Mouse (Mus musculus): ENCODE data around the gene Schip1.

The Schip1 gene

GRCm38 (mm10) chr3:68514717-68515116 lies 450.1 kb downstream of the Schip1 start:
- DNase-seq: no peak

DNA sequence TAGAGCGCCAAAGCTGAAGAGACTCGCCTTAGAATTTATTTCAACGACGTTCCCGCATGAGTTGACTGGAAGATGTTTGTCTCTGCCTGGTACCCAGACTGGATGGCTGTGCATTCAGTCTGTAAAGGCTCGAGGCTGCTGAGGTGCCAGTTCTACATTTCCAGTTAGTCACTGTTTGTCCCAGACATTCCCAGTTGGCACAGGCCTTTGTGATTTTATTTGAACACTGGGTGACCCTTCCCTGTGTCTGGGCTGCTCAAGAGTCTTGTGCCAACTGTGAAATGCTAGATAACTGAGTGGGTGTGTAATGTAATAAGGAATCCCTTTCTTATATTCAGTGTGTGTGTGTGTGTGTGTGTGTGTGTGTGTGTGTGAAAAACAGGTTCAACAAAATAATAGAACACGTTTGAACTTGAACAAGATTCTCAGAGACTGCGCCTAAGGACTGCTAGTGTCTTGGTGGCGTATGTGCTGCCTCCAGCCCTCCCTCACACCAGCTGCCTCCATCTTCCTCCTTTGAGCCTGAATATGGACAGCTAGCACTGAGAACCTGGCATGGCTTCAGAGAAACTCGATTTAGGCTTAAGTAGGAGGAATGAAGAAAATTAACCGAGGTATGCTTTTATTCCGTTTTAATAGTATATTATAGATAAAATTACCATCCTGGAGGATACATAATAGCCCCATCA lies 451.9 kb downstream of the Schip1 start:
- DNase-seq: no peak

DNA sequence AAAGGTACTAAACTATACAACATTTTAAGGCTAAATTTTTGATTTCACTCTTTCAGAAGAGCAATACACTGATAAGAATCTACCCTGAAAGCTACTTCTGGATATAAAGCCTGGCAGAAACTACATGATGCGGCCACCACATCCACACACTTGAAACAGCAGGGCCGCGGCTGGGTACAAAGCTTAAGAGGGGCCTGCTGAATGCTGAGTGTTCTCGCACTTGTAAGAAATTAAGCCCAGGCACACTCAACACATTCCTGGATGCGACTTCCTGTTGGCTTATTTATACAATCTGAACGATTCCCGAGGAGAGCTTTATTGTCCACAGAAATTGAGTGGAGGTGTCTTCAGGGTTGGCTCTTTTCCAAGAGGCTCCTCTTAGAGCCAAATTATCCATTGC lies 452.6 kb downstream of the Schip1 start:
- DNase-seq: no peak

- DNase-seq: no peak
Observed at GRCm38 (mm10) chr3:68518041-68518440, 453.4 kb downstream of the Schip1 start.

GRCm38 (mm10) chr3:68518586-68518985 lies 454.0 kb downstream of the Schip1 start:
- no peak for DNase-seq

GRCm38 (mm10) chr3:68525361-68525878 lies 460.8 kb downstream of the Schip1 start:
- no peak for DNase-seq

DNA sequence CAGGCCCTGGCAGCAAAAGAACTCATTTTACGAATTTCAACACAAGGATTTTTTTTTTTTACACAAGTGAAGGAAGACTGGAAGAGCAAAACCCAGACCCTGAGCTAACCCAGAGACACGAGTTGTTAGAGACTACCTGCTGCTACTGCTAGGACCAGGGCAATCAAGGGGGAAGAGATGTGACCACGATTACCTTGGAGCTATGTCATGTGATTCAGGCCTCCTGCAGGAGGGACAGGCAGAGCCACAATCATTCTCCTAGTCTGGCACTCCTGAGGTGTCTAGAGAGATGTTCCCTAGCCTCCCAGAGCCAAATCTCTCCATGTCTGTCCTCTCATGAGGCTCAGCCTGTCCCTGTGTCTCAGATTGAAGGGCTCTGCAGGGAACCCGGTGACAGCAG lies 461.8 kb downstream of the Schip1 start:
- no peak for DNase-seq

GRCm38 (mm10) chr3:68527182-68527581 lies 462.6 kb downstream of the Schip1 start:
- DNase-seq: no peak

GRCm38 (mm10) chr3:68531908-68532307 lies 467.3 kb downstream of the Schip1 start:
- no peak for DNase-seq

GRCm38 (mm10) chr3:68534571-68535051 lies 470.0 kb downstream of the Schip1 start:
- peak; percentile 35 for DNase-seq

- no peak for DNase-seq
Observed at GRCm38 (mm10) chr3:68535160-68535728, 470.6 kb downstream of the Schip1 start.

GRCm38 (mm10) chr3:68536071-68536470 lies 471.5 kb downstream of the Schip1 start:
- no peak for DNase-seq

- DNase-seq: no peak
Observed at GRCm38 (mm10) chr3:68541688-68542087, 477.1 kb downstream of the Schip1 start.

DNA sequence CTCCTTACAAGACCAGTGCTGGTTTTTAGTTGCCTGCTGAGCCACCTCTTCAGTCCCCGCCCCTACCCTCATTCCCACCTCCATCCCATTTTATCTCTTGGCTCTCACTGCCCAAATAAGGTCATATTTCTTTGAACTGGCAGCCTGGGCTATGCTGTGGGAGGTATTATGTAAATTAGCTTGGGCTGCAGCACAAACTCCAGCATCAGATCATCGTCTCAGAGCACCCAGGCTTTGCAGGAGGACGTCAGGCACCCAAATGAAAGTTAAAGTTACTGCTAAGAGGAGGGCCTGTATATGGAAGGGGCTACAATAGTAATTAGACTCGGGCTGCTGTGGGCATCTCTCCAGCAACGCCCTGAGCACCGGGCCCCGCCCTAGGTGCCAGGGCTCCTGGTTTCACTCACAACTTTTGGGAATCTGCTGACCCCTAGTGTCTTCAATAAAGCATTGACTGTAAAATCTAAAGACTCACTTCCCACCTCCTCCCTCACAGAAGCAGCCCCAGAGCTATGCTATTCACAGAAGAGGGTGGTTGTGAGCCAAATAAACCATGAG lies 478.4 kb downstream of the Schip1 start:
- DNase-seq: peak; percentile 80

GRCm38 (mm10) chr3:68544811-68545210 lies 480.2 kb downstream of the Schip1 start:
- DNase-seq: no peak

DNA sequence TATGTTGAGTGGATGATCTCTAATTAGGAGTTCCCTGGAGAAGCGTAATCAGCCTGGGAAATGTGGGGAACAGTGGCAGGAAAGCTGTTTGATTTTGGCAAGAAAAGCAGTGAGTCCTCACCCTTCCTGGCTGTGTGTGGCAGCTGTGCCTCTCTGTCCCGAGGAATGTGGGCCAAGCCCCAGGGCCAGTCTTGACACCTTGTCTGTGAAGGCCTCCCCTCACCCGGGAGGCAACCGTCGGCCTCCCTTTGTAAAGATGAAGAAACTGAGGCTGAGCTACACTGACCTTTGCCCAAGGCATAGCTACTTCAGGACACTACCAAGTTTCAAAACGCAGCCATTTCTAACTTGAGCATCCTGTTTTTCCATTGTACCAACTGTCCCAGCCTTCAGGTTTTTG lies 481.3 kb downstream of the Schip1 start:
- DNase-seq: no peak

- peak; percentile 51 for DNase-seq
Observed at GRCm38 (mm10) chr3:68555087-68555662, 490.6 kb downstream of the Schip1 start.

DNA sequence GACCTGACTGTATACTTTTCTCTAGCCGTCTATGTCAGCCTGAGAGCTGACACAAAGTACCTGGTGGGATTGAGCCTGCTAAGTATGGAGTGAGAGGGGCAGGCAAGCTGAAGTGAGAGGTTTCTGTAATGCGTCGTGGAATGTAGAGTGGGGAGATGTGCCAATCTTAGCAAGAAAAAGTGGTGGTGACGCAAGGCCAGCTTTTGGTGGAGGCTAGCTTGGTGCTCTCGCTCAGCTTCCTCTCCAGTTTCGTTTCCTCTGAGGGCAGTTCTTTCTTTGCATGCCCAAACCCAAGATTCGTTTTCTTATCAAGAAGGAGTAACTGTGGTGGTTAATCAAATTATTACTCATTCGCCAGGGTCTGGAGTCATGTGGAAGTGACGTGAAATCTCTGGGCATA lies 492.3 kb downstream of the Schip1 start:
- peak; percentile 57 for DNase-seq

DNA sequence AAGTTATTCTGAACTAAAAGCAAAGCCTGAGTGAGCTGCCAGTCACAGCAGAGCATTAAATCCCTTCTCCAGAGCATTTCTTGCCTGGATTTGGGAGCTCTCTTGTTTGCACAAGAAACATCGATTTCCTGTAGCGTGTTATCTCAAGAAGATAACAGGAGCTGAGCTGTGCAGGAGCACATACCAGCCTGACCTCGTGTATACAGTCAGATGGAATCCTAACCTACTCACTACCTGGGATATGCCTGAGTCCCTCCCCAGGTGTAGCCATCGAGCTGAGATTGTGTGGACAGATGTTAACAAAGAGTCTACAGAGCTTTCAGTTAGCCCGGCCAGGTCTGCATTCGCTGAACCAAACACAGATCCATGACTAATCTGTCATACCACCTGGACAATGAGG lies 494.1 kb downstream of the Schip1 start:
- no peak for DNase-seq

DNA sequence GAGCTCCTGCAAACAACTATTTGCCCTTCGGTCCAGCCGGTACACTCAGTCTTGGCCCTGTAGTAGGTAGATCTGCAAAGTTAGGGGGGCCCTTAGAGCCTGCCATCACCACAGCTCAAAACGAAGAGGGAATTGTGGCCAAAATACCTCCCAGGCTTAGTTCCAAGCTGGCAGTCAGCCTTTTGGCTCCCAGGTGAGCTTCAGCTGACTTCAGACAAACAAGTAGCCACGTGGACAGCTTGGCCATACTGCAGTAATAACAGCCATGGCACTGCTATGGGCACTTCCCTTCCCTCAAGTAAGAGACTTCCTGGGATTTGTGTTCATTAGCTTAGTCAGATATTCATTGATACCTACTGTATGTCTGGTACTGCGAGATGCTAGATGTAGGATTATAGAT lies 495.5 kb downstream of the Schip1 start:
- DNase-seq: peak; percentile 55

DNA sequence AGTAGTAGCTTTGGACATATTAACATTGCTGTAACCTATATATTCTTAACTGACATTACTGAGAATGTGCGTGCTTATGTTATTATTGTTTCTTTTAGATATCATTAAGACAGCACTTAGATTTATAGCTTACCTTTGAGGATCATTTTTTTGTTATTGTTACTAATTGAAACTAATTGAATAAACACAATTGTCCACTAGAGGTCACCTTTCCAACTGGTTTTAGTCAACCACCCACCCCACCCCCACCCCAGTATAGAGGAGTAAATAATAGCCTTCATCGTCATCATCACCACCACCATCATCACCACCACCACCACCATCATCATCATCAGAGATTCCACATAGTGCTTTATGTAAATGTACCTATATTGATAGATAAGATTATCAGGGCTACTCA lies 498.2 kb downstream of the Schip1 start:
- no peak for DNase-seq

- DNase-seq: peak; percentile 72
Observed at GRCm38 (mm10) chr3:68563922-68564321, 499.3 kb downstream of the Schip1 start.

- DNase-seq: no peak
Observed at GRCm38 (mm10) chr3:68564978-68565674, 500.5 kb downstream of the Schip1 start.
